Mouse (Mus musculus) urinary bladder, adult 18-20 months (tissue): Measurements from ENCODE around the gene Kremen1.

ENCODE experiments used
- DNase-seq, 2 experiments: peaks; one replicate each; pipeline ENCODE4 v3.0.0; 2022; ENCODE audit warnings: low spot score in 2 of 2, mixed read lengths in 2 of 2

Gene Kremen1

GRCm38 (mm10) chr11:5269846-5270461 lies 8.6 kb upstream of the Kremen1 start:
- no peak for DNase-seq

GRCm38 (mm10) chr11:5265764-5266163 lies 4.4 kb upstream of the Kremen1 start:
- DNase-seq: no peak

- DNase-seq: peak; percentile 79 to 80
Observed at GRCm38 (mm10) chr11:5263078-5263730, 1.8 kb upstream of the Kremen1 start.

GRCm38 (mm10) chr11:5260942-5261459 lies 357 bp downstream of the Kremen1 start:
- no peak for DNase-seq

GRCm38 (mm10) chr11:5259944-5260598 lies 1.3 kb downstream of the Kremen1 start:
- no peak for DNase-seq

GRCm38 (mm10) chr11:5258036-5258435 lies 3.3 kb downstream of the Kremen1 start:
- no peak for DNase-seq

GRCm38 (mm10) chr11:5257151-5257862 lies 4.1 kb downstream of the Kremen1 start:
- DNase-seq: no peak

- no peak for DNase-seq
Observed at GRCm38 (mm10) chr11:5255509-5256014, 5.8 kb downstream of the Kremen1 start.

- no peak for DNase-seq
Observed at GRCm38 (mm10) chr11:5254016-5254415, 7.3 kb downstream of the Kremen1 start.

GRCm38 (mm10) chr11:5253528-5253927 lies 7.8 kb downstream of the Kremen1 start:
- DNase-seq: no peak

- no peak for DNase-seq
Observed at GRCm38 (mm10) chr11:5252727-5253126, 8.6 kb downstream of the Kremen1 start.

- DNase-seq: no peak
Observed at GRCm38 (mm10) chr11:5251112-5251511, 10.2 kb downstream of the Kremen1 start.

- DNase-seq: no peak
Observed at GRCm38 (mm10) chr11:5248200-5248599, 13.2 kb downstream of the Kremen1 start.

GRCm38 (mm10) chr11:5245431-5245830 lies 15.9 kb downstream of the Kremen1 start:
- no peak for DNase-seq

- DNase-seq: no peak
Observed at GRCm38 (mm10) chr11:5244749-5245130, 16.6 kb downstream of the Kremen1 start.

GRCm38 (mm10) chr11:5243812-5244748 lies 17.3 kb downstream of the Kremen1 start:
- DNase-seq: peak in 1 of 2 experiments; percentile 72

- DNase-seq: no peak
Observed at GRCm38 (mm10) chr11:5243208-5243607, 18.1 kb downstream of the Kremen1 start.

- no peak for DNase-seq
Observed at GRCm38 (mm10) chr11:5242158-5242557, 19.2 kb downstream of the Kremen1 start.

GRCm38 (mm10) chr11:5239706-5240690 lies 21.4 kb downstream of the Kremen1 start:
- peak in 1 of 2 experiments; percentile 68 for DNase-seq
